Mouse (Mus musculus) layer of hippocampus, postnatal 14 days (tissue): Measurements from ENCODE around the gene Dhrs9. TPM values are rescaled to one million over a fixed set of nuclear protein-coding genes. Genes with fewer than 3 reads are reported as not detected.

ENCODE experiments used
- DNase-seq, 2 experiments: peaks; one replicate each; pipeline ENCODE4 v3.0.0; 2021 to 2022; ENCODE audit warnings: low spot score in 2 of 2, mixed read lengths in 1 of 2
- total RNA-seq, 2 experiments: library from RNA; stranded (reverse); gene quantifications; 2 replicates each; pipeline ENCODE4 v1.2.3; 2021

The Dhrs9 gene
- total RNA-seq, 2 experiments from 2014 or later, result not detected

GRCm38 (mm10) chr2:69418294-69418881 is 38.1 kb downstream of the Dhrs9 start:
- no peak for DNase-seq

- no peak for DNase-seq
Measured at GRCm38 (mm10) chr2:69424829-69425228, 44.6 kb downstream of the Dhrs9 start.

GRCm38 (mm10) chr2:69426081-69426480 is 45.8 kb downstream of the Dhrs9 start:
- no peak for DNase-seq

- no peak for DNase-seq
Measured at GRCm38 (mm10) chr2:69427141-69427540, 46.9 kb downstream of the Dhrs9 start.

- DNase-seq, result peak; percentile 52 to 75
Measured at GRCm38 (mm10) chr2:69428116-69428515, 47.9 kb downstream of the Dhrs9 start.

GRCm38 (mm10) chr2:69441656-69442055 is 61.4 kb downstream of the Dhrs9 start:
- DNase-seq, result no peak

GRCm38 (mm10) chr2:69445896-69446472 is 65.7 kb downstream of the Dhrs9 start:
- no peak for DNase-seq

GRCm38 (mm10) chr2:69448581-69448980 is 68.3 kb downstream of the Dhrs9 start:
- DNase-seq, result no peak

- no peak for DNase-seq
Measured at GRCm38 (mm10) chr2:69451128-69451527, 70.9 kb downstream of the Dhrs9 start.

Other genes with a start within 250 kb of the Dhrs9 start
- 1 to 10 TPM; 5.7 to 7.5 TPM for gene Nostrin, start 244.6 kb upstream of the Dhrs9 start, total RNA-seq
- 1 to 10 TPM; 1.5 to 2.6 TPM for gene Spc25, start 174.3 kb upstream of the Dhrs9 start, total RNA-seq
- gene G6pc2, start 169.4 kb upstream of the Dhrs9 start, total RNA-seq, result not detected
- under 1 TPM in 1 of 2 experiments, not detected in 1; 0.07 TPM for gene Abcb11, start 37.8 kb upstream of the Dhrs9 start, total RNA-seq
- 1 to 10 TPM in 1 of 2 experiments, under 1 TPM in 1; 0.67 to 1.2 TPM for gene Lrp2, start 205.6 kb downstream of the Dhrs9 start, total RNA-seq